Comparison of ENCODE assay signal across 9 mouse cellular contexts in the genomic region with DNA sequence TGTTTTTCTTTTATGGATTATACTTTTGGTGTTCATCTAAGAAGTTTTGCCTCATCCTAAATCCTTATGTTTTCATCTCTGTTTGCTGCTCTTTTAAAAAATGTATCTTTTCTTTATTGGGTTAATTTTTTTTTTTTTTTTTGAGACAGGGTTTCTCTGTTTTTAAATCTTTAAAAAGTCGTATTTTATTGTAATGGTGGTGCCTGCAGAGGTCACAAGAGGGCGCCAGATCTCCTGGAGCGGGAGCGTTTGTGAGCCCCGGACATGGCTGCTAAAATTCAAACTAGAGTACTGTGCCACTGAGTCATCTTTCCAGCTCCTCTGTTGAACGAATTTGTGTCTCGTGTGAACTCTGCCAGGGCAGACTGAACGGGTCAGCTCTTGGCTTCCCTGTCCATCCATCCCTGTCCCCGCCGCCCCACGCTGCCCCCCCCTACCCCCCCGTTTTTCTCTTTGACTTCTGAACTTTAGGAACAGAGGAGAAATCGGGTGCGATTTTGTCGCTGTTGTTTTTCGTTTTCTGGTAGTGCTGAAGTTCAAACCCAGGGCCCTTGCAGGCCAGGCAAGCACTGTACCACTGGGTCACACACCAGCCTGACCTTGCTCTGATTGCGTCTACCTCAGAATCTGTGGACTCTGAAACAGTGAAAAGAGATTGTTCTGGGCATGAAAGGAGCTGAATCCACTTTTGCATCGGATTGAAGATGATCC. TPM values are rescaled to one million over a fixed set of nuclear protein-coding genes. Genes with fewer than 3 reads are reported as not detected.
DNase-seq lines count a peak whose midpoint lies in the region; ATAC-seq and TF ChIP-seq lines count a peak whose summit lies in the region.
"Had no signal": no experiment of that assay in that cellular context is flagged by ENCODE, and none has a peak within 500 bp of the region (broad histone marks: within the 10 kb centered on the region; RNA-seq: fewer than 3 reads in every experiment).

No protein-coding gene starts in this region.

- TF ChIP-seq POLR2A in testis, adult 2 months (IDR thresholded peaks at IDR 0.05; ENCODE audit: control insufficient read depth, low read depth, low read length) = no peak

- peak overlapping the region; percentile 57 for H3K4me3 ChIP-seq in heart, embryonic 10.5 days
- peak overlapping the region; percentile 29 for H3K4me3 ChIP-seq in liver, embryonic 13.5 days (replicated peaks)
- H3K4me3 ChIP-seq in testis, adult 2 months (ENCODE audit: control insufficient read depth, low read depth, low read length) = no peak overlapping the region

- H3K4me1 ChIP-seq in heart, embryonic 10.5 days = peaks cover 15% of the 10 kb centered on the region
- peaks cover 11% of the 10 kb centered on the region for H3K4me1 ChIP-seq in liver, embryonic 13.5 days (replicated peaks)
- H3K4me1 ChIP-seq in testis, adult 2 months (ENCODE audit: control insufficient read depth, insufficient read depth, low read length) = peaks cover 8% of the 10 kb centered on the region

- H3K9ac ChIP-seq in liver, embryonic 13.5 days = no peak overlapping the region

- 15% methylated on average over 18 of the region's 18 CpGs for WGBS in heart, embryonic 10.5 days
- 11% methylated on average over 18 of the region's 18 CpGs for WGBS in liver, embryonic 13.5 days (ENCODE audit: insufficient replicate concordance)

- TF ChIP-seq CTCF in testis, adult 2 months (IDR thresholded peaks at IDR 0.05; ENCODE audit: control insufficient read depth, insufficient read depth, insufficient replicate concordance, low read depth, low read length) = peak; percentile 41; the same call in 1 of the 2 replicates

- H3K27ac ChIP-seq in heart, embryonic 10.5 days = peak overlapping the region; percentile 83
- no peak overlapping the region for H3K27ac ChIP-seq in liver, embryonic 13.5 days
- no peak overlapping the region for H3K27ac ChIP-seq in testis, adult 2 months (ENCODE audit: control insufficient read depth, insufficient read depth, low read depth, low read length)

- no peaks in the 10 kb centered on the region for H3K9me3 ChIP-seq in heart, embryonic 10.5 days
- H3K9me3 ChIP-seq in liver, embryonic 13.5 days (replicated peaks) = no peaks in the 10 kb centered on the region

- peaks cover 23% of the 10 kb centered on the region for H3K27me3 ChIP-seq in heart, embryonic 10.5 days (ENCODE audit: insufficient read depth, poor library complexity, severe bottlenecking)
- peaks cover 31% of the 10 kb centered on the region for H3K27me3 ChIP-seq in liver, embryonic 13.5 days
- no peaks in the 10 kb centered on the region; the same call in 1 of the 2 replicates for H3K27me3 ChIP-seq in testis, adult 2 months (ENCODE audit: control insufficient read depth, insufficient read depth, low read length)

- H3K4me2 ChIP-seq in liver, embryonic 13.5 days = peak overlapping the region; percentile 47

- H3K36me3 ChIP-seq in heart, embryonic 10.5 days = no peaks in the 10 kb centered on the region
- no peaks in the 10 kb centered on the region for H3K36me3 ChIP-seq in liver, embryonic 13.5 days
- H3K36me3 ChIP-seq in testis, adult 2 months (ENCODE audit: control insufficient read depth, insufficient read depth, low read length) = no peaks in the 10 kb centered on the region

- ATAC-seq in liver, embryonic 13.5 days (ENCODE audit: low read depth) = no peak

- peak; percentile 73 for DNase-seq in B cell, adult 2 months
- DNase-seq in adrenal gland, adult 18-20 months (ENCODE audit: low spot score in 2 of 2) = peak; percentile 60 to 62
- DNase-seq in embryo, embryonic 9.5 days (ENCODE audit: extremely low spot score) = peak; percentile 56
- no peak for DNase-seq in heart, embryonic 10.5 days (ENCODE audit: low spot score)
- peak; percentile 49 for DNase-seq in kidney, adult 9 months
- DNase-seq in liver, embryonic 13.5 days = peak; percentile 11
- DNase-seq in naive thymus-derived CD4-positive, alpha-beta T cell, adult 2 months (ENCODE audit: low read depth) = peak; percentile 86

RNA-seq across cellular contexts. Expression of a gene that starts 3.3 kb away (rescaled TPM):
- total RNA-seq in adrenal gland, adult 18-20 months (2021) = 10 to 100 TPM in 1 of 2 experiments, under 1 TPM in 1; 0.80 to 37.2 TPM
- 0.05 TPM in 2 replicates for polyA plus RNA-seq in heart, embryonic 10.5 days (2016; fragmentation: Nextera tagmentation; extraction: Ambion mirVana)
- 0.25 and 0.39 TPM in 2 replicates for polyA plus RNA-seq in liver, embryonic 13.5 days (2015; fragmentation: Nextera tagmentation; extraction: Ambion mirVana)
- 0.31 and 7.8 TPM in 2 replicates for polyA plus RNA-seq in testis, adult 2 months (2012; rRNA removed)

RNA-seq across cellular contexts. Expression of a gene that starts 34.0 kb away (rescaled TPM):
- total RNA-seq in adrenal gland, adult 18-20 months (2021) = 10 to 100 TPM; 32.9 to 35.3 TPM
- 60.2 and 63.1 TPM in 2 replicates for polyA plus RNA-seq in heart, embryonic 10.5 days (2016; fragmentation: Nextera tagmentation; extraction: Ambion mirVana)
- polyA plus RNA-seq in liver, embryonic 13.5 days (2015; fragmentation: Nextera tagmentation; extraction: Ambion mirVana) = 49.4 and 50.6 TPM in 2 replicates
- polyA plus RNA-seq in testis, adult 2 months (2012; rRNA removed) = 8.4 and 11.6 TPM in 2 replicates

RNA-seq across cellular contexts. Expression of a gene that starts 53.0 kb away (rescaled TPM):
- total RNA-seq in adrenal gland, adult 18-20 months (2021) = not detected
- not detected in 2 replicates for polyA plus RNA-seq in heart, embryonic 10.5 days (2016; fragmentation: Nextera tagmentation; extraction: Ambion mirVana)
- polyA plus RNA-seq in liver, embryonic 13.5 days (2015; fragmentation: Nextera tagmentation; extraction: Ambion mirVana) = not detected in 2 replicates
- polyA plus RNA-seq in testis, adult 2 months (2012; rRNA removed) = 0.43 TPM in 1 of 2 replicates, not detected in the other
- polyA plus RNA-seq: frontal cortex, adult 2 months had no signal
